Mouse (Mus musculus) hindbrain, postnatal 0 days (tissue): ENCODE measurements around the gene 1700009N14Rik. TPM values are rescaled to one million over a fixed set of nuclear protein-coding genes. Genes with fewer than 3 reads are reported as not detected.

ENCODE experiments used
- ATAC-seq: fragments of 200-750 bp; cut with Nextera tagmentation; 2 replicates; pipeline ENCODE4 v1.8.0; 2017; ENCODE audit warnings: mild to moderate bottlenecking, moderate TSS enrichment, moderate library complexity
- DNase-seq: peaks from one replicate; pipeline ENCODE4 v3.0.0-alpha.2; 2015; ENCODE audit warnings: low spot score
- H3K27ac ChIP-seq: fragments of 300-500 bp; sonication (generic); 2 replicates; pipeline ENCODE4 v1.5.1; 2014; ENCODE audit warnings: mild to moderate bottlenecking
- H3K27me3 ChIP-seq: fragments of 300-500 bp; sonication (generic); 2 replicates; pipeline ENCODE4 v1.6.1; 2014; ENCODE audit warnings: low read length, mixed read lengths; ENCODE audit not compliant: insufficient read depth
- H3K36me3 ChIP-seq: fragments of 300-500 bp; sonication (generic); 2 replicates; pipeline ENCODE4 v1.6.1; 2014; ENCODE audit warnings: low read length, mixed read lengths; ENCODE audit not compliant: insufficient read depth
- H3K4me1 ChIP-seq: fragments of 300-500 bp; sonication (generic); 2 replicates; pipeline ENCODE4 v1.6.1; 2014; ENCODE audit warnings: antibody characterized with exemption, low read length, mixed read lengths; ENCODE audit not compliant: insufficient read depth
- H3K4me2 ChIP-seq: fragments of 300-500 bp; sonication (generic); 2 replicates; pipeline ENCODE4 v1.6.1; 2014; ENCODE audit warnings: low read depth, mild to moderate bottlenecking, low read length, moderate library complexity, mixed read lengths
- H3K4me3 ChIP-seq: fragments of 300-500 bp; sonication (generic); 2 replicates; pipeline ENCODE4 v1.5.1; 2014; ENCODE audit warnings: low read length
- H3K9ac ChIP-seq: fragments of 300-500 bp; sonication (generic); replicated peaks from 2 replicates; pipeline ENCODE4 v1.6.1; 2014; ENCODE audit warnings: mild to moderate bottlenecking, low read length, moderate library complexity, mixed read lengths
- H3K9me3 ChIP-seq: fragments of 300-500 bp; sonication (generic); 2 replicates; pipeline ENCODE4 v1.6.1; 2016; ENCODE audit warnings: low read length, mixed read lengths
- CTCF ChIP-seq: IDR thresholded peaks from 2 replicates; pipeline ENCODE4 v1.5.1; 2016; ENCODE audit warnings: antibody characterized with exemption, control low read depth, low read depth
- WGBS: fragments of 180-500 bp; shearing (Covaris S2); extraction: QIAGEN DNeasy Blood & Tissue Kit; methylation state at CpG from one replicate; pipeline ENCODE4 v1.1.7; 2014; 5-methylcytosine and 5-hydroxymethylcytosine counted together
- polyA plus RNA-seq: library from polyadenylated mRNA; unstranded; fragments of >200 nt; fragmentation: Nextera tagmentation; extraction: Ambion mirVana; gene quantifications from 2 replicates; pipeline ENCODE4 v1.2.1, GENCODE M21; 2015
- total RNA-seq: library from RNA; depleted of rRNA; stranded (reverse); fragments of >200 nt; gene quantifications from 2 replicates; pipeline ENCODE4 v1.2.3, GENCODE M21; 2014; rRNA removed

Gene 1700009N14Rik
- not detected in 2 replicates for total RNA-seq
- not detected in 2 replicates for polyA plus RNA-seq

DNA sequence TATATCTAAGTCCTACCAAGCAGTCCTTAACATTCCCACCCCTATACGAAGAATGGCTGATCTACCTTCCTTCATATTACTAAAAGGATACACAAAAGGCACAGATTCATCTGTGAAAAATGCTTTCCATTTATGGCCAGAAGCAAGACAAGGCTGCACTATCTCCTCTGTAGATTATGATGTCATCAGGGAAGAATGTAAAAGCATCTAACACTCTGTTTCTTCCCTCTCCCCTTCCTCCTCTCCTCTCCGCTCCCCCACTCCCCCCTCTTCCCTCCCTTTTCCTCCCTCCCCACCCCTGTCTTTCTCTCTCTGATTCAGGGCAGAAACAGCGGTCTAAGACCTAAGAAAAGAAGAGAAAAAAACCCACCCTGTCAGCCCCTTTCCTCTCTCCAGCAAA, at the start of gene 1700009N14Rik:
Gene 1700009N14Rik (plus strand): TSS at position 227 of the 400 bp plus-strand sequence.
- no peaks in the 10 kb centered on the region for H3K27me3 ChIP-seq
- H3K36me3 ChIP-seq, result no peaks in the 10 kb centered on the region
- TF ChIP-seq CTCF, result no peak
- ATAC-seq, result no peak
- H3K9me3 ChIP-seq, result no peaks in the 10 kb centered on the region
- no peak within 1 kb of the TSS for H3K4me3 ChIP-seq
- H3K27ac ChIP-seq, result no peak within 1 kb of the TSS
- no peak for DNase-seq
- WGBS, result 82% methylated on average over 3 of the region's 3 CpGs
- H3K4me2 ChIP-seq, result no peak within 1 kb of the TSS
- no peaks in the 10 kb centered on the region for H3K4me1 ChIP-seq
- H3K9ac ChIP-seq, result no peak within 1 kb of the TSS

- Histone ChIP-seq H3K36me3 (no peaks in the 10 kb centered on the region), H3K4me3 (no peak overlapping the region), H3K27me3 (no peaks in the 10 kb centered on the region), H3K4me1 (no peaks in the 10 kb centered on the region), H3K9ac (no peak overlapping the region), H3K9me3 (no peaks in the 10 kb centered on the region), H3K4me2 (no peak overlapping the region), H3K27ac (no peak overlapping the region)
- WGBS, result 96% methylated on average over 2 of the region's 2 CpGs
- DNase-seq (no peak), ATAC-seq (no peak)
- no peak for TF ChIP-seq CTCF
Measured at GRCm38 (mm10) chr4:39437870-39438367, 12.2 kb upstream of the 1700009N14Rik start.

- no peaks in the 10 kb centered on the region for H3K4me1 ChIP-seq
- H3K4me3 ChIP-seq, result no peak overlapping the region
- H3K9ac ChIP-seq, result no peak overlapping the region
Measured at GRCm38 (mm10) chr4:39474291-39474690, 24.2 kb downstream of the 1700009N14Rik start.

DNA sequence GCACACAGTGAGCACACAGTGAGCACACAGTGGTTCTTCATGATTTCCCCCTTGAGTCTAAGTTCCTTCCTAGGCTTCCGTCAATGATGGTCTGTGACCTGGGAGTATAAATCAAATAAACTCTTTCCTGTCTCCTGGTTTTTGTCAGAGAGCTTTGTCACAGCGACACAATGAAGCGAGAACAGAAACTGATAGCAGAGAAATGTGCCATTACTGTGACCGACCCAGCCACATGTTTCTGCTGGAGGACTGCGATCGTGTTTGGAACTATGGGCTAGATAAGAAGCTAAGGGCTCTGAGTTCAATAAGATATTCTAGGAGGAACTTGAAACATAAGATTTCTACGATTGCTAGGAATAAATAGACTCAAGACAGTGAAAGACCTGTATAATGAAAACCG, 36.3 kb downstream of the 1700009N14Rik start:
- ATAC-seq (no peak), DNase-seq (no peak)
- Histone ChIP-seq H3K9me3 (no peaks in the 10 kb centered on the region), H3K4me3 (no peak overlapping the region), H3K9ac (no peak overlapping the region), H3K27ac (no peak overlapping the region), H3K4me1 (no peaks in the 10 kb centered on the region), H3K36me3 (no peaks in the 10 kb centered on the region), H3K27me3 (no peaks in the 10 kb centered on the region), H3K4me2 (no peak overlapping the region)
- WGBS, result 89% methylated on average over 8 of the region's 8 CpGs
- TF ChIP-seq CTCF, result no peak

More at GRCm38 (mm10) chr4:39474291-39474690, 24.2 kb downstream of the 1700009N14Rik start:
- Histone ChIP-seq H3K36me3 (no peaks in the 10 kb centered on the region), H3K4me2 (no peak overlapping the region), H3K9me3 (no peaks in the 10 kb centered on the region), H3K27ac (no peak overlapping the region), H3K27me3 (no peaks in the 10 kb centered on the region)
- ATAC-seq (no peak), DNase-seq (no peak)
- WGBS, result 68% methylated on average over 2 of the region's 2 CpGs
- no peak for TF ChIP-seq CTCF

- Histone ChIP-seq H3K4me3 (no peak overlapping the region), H3K4me1 (no peaks in the 10 kb centered on the region), H3K9ac (no peak overlapping the region), H3K36me3 (no peaks in the 10 kb centered on the region), H3K27me3 (no peaks in the 10 kb centered on the region), H3K27ac (no peak overlapping the region), H3K4me2 (no peak overlapping the region), H3K9me3 (no peaks in the 10 kb centered on the region)
- ATAC-seq (no peak), DNase-seq (no peak)
- 61% methylated on average over 1 of the region's 1 CpGs for WGBS
- TF ChIP-seq CTCF, result no peak
Measured at GRCm38 (mm10) chr4:39493596-39493995, 43.5 kb downstream of the 1700009N14Rik start.

- DNase-seq (no peak), ATAC-seq (no peak)
- no peak overlapping the region for H3K4me3 ChIP-seq
- H3K36me3 ChIP-seq, result no peaks in the 10 kb centered on the region
- H3K27ac ChIP-seq, result no peak overlapping the region
- 45% methylated on average over 1 of the region's 1 CpGs for WGBS
- H3K4me1 ChIP-seq, result no peaks in the 10 kb centered on the region
- no peak overlapping the region for H3K9ac ChIP-seq
- no peaks in the 10 kb centered on the region for H3K9me3 ChIP-seq
- TF ChIP-seq CTCF, result no peak
- no peak overlapping the region for H3K4me2 ChIP-seq
- H3K27me3 ChIP-seq, result no peaks in the 10 kb centered on the region
Measured at GRCm38 (mm10) chr4:39495875-39496274, 45.8 kb downstream of the 1700009N14Rik start.
